Mouse (Mus musculus): ENCODE results near the gene Lrrc20.

- TF ChIP-seq CTCF (IDR thresholded peaks at IDR 0.05; ENCODE audit: low read depth, low read length) (no peak), GATA1 (IDR thresholded peaks at IDR 0.05; ENCODE audit: borderline replicate concordance, low read length) (no peak), TAL1 (conservative IDR thresholded peaks at IDR 0.05; ENCODE audit: low read depth, low read length) (no peak), POLR2AphosphoS5 (IDR thresholded peaks at IDR 0.05; ENCODE audit: insufficient replicate concordance, low read depth, low read length) (no peak), GATA2 (IDR thresholded peaks at IDR 0.05; ENCODE audit: borderline replicate concordance, low read depth, low read length) (no peak)
Measured at GRCm38 (mm10) chr10:61517296-61518071, 41.9 kb downstream of the Lrrc20 start.
